Mouse (Mus musculus): ENCODE measurements around the gene Trim17.
"Not testable (repeated sequence)": the region's sequence is repeated elsewhere in the genome, so short reads cannot be mapped to it uniquely, and the experiment has no call there.

The Trim17 gene

GRCm38 (mm10) chr11:58947798-58948528 is 6.5 kb upstream of the Trim17 start:
- no peak for DNase-seq (ENCODE audit: low spot score)

- no peak for DNase-seq (ENCODE audit: low spot score)
Measured at GRCm38 (mm10) chr11:58948542-58949479, 5.7 kb upstream of the Trim17 start, which contains the start of gene Hist3h2ba. Hist3h2ba (plus strand) TSS chr11:58948920.

GRCm38 (mm10) chr11:58949480-58950431 is 4.7 kb upstream of the Trim17 start:
- no peak for DNase-seq (ENCODE audit: low spot score)

GRCm38 (mm10) chr11:58951210-58951609 is 3.3 kb upstream of the Trim17 start:
- DNase-seq (ENCODE audit: low spot score) = no peak

- no peak for DNase-seq (ENCODE audit: low spot score)
Measured at GRCm38 (mm10) chr11:58953351-58954169, 925 bp upstream of the Trim17 start.

- DNase-seq (ENCODE audit: low spot score) = not testable (repeated sequence)
Measured at GRCm38 (mm10) chr11:58954170-58954419, 390 bp upstream of the Trim17 start.

GRCm38 (mm10) chr11:58955143-58955867 is 820 bp downstream of the Trim17 start:
- DNase-seq (ENCODE audit: low spot score) = no peak

- no peak for DNase-seq (ENCODE audit: low spot score)
Measured at GRCm38 (mm10) chr11:58955868-58956257, 1.4 kb downstream of the Trim17 start.

GRCm38 (mm10) chr11:58957226-58957914 is 2.9 kb downstream of the Trim17 start:
- no peak for DNase-seq (ENCODE audit: low spot score)

- no peak for DNase-seq (ENCODE audit: low spot score)
Measured at GRCm38 (mm10) chr11:58958536-58958935, 4.1 kb downstream of the Trim17 start.

- DNase-seq (ENCODE audit: low spot score) = no peak
Measured at GRCm38 (mm10) chr11:58959186-58959825, 4.8 kb downstream of the Trim17 start.

- DNase-seq (ENCODE audit: low spot score) = peak; percentile 64
Measured at GRCm38 (mm10) chr11:58959921-58960465, 5.5 kb downstream of the Trim17 start.

GRCm38 (mm10) chr11:58961364-58962177 is 7.1 kb downstream of the Trim17 start:
- DNase-seq (ENCODE audit: low spot score) = no peak

GRCm38 (mm10) chr11:58963543-58963942 is 9.1 kb downstream of the Trim17 start:
- no peak for DNase-seq (ENCODE audit: low spot score)

GRCm38 (mm10) chr11:58964216-58964615 is 9.7 kb downstream of the Trim17 start:
- no peak for DNase-seq (ENCODE audit: low spot score)

- no peak for DNase-seq (ENCODE audit: low spot score)
Measured at GRCm38 (mm10) chr11:58965001-58965760, 10.7 kb downstream of the Trim17 start.

- DNase-seq (ENCODE audit: low spot score) = no peak
Measured at GRCm38 (mm10) chr11:58967346-58967745, 12.9 kb downstream of the Trim17 start.

All from ovary, adult 18-20 months (tissue).